Mouse (Mus musculus) neutrophil, adult 65 days (primary cell): ENCODE data around the gene Aldh3b3. TPM values are rescaled to one million over a fixed set of nuclear protein-coding genes. Genes with fewer than 3 reads are reported as not detected.

Source experiments
- total RNA-seq: library from RNA; stranded (reverse); gene quantifications from 2 replicates; pipeline ENCODE4 v1.2.4, GENCODE M21; 2023

Gene Aldh3b3
- total RNA-seq, result 12.3 and 13.0 TPM in 2 replicates

GRCm38 (mm10) chr19:3958470-3958869, at the start of gene Aldh3b3:
Gene Aldh3b3, plus strand, starts transcription at chr19:3958645.

GRCm38 (mm10) chr19:3912337-3913204, 45.9 kb upstream of the Aldh3b3 start, which contains the start of gene Ndufs8:
Gene Ndufs8, minus strand, starts transcription at chr19:3912774.

GRCm38 (mm10) chr19:3929211-3929941, 29.1 kb upstream of the Aldh3b3 start, which contains the start of gene Aldh3b1:
Gene Aldh3b1, minus strand, starts transcription at chr19:3929808.

GRCm38 (mm10) chr19:3935032-3935895, 23.2 kb upstream of the Aldh3b3 start, which contains the start of gene Unc93b1:
Gene Unc93b1, plus strand, starts transcription at chr19:3935186.

GRCm38 (mm10) chr19:3972229-3972628, 13.8 kb downstream of the Aldh3b3 start, which contains the start of gene Aldh3b2:
Gene Aldh3b2, plus strand, starts transcription at chr19:3972328.

GRCm38 (mm10) chr19:3986334-3986733, 27.9 kb downstream of the Aldh3b3 start, which contains the start of gene Acy3:
Gene Acy3, plus strand, starts transcription at chr19:3986570.

GRCm38 (mm10) chr19:3992416-3992815, 34.0 kb downstream of the Aldh3b3 start, which contains the start of gene Tbx10:
Gene Tbx10, plus strand, starts transcription at chr19:3992752.

GRCm38 (mm10) chr19:4000119-4000900, 41.9 kb downstream of the Aldh3b3 start, which contains the start of the genes Nudt8 and Gm49405:
Gene Nudt8, plus strand, starts transcription at chr19:4000580.
Gene Gm49405, plus strand, starts transcription at chr19:4000626.

GRCm38 (mm10) chr19:4003112-4003511, 44.7 kb downstream of the Aldh3b3 start, which contains the start of gene Doc2g:
Gene Doc2g, plus strand, starts transcription at chr19:4003313.

GRCm38 (mm10) chr19:4012432-4013022, 54.1 kb downstream of the Aldh3b3 start, which contains the start of gene Ndufv1:
Gene Ndufv1, minus strand, starts transcription at chr19:4012806.

Other genes starting within 250 kb of the Aldh3b3 start
- gene Kmt5b, start 191.2 kb upstream of the Aldh3b3 start, total RNA-seq, result 83.5 and 94.8 TPM in 2 replicates
- gene Chka, start 106.9 kb upstream of the Aldh3b3 start, total RNA-seq, result 104 and 157 TPM in 2 replicates
- 235 and 315 TPM in 2 replicates for gene Tcirg1, start 51.5 kb upstream of the Aldh3b3 start, total RNA-seq
- 44.6 and 47.3 TPM in 2 replicates for gene Ndufs8, start 45.9 kb upstream of the Aldh3b3 start, total RNA-seq
- gene Aldh3b1, start 28.8 kb upstream of the Aldh3b3 start, total RNA-seq, result 138 and 146 TPM in 2 replicates
- 222 and 238 TPM in 2 replicates for gene Unc93b1, start 23.5 kb upstream of the Aldh3b3 start, total RNA-seq
- 14.1 and 14.2 TPM in 2 replicates for gene Aldh3b2, start 13.7 kb downstream of the Aldh3b3 start, total RNA-seq
- gene Acy3, start 27.9 kb downstream of the Aldh3b3 start, total RNA-seq, result 0.41 and 0.82 TPM in 2 replicates
- gene Tbx10, start 34.1 kb downstream of the Aldh3b3 start, total RNA-seq, result not detected in 2 replicates
- gene Nudt8, start 41.9 kb downstream of the Aldh3b3 start, total RNA-seq, result 4.5 and 5.4 TPM in 2 replicates
- gene Gm49405, start 42.0 kb downstream of the Aldh3b3 start, total RNA-seq, result 0.59 and 0.79 TPM in 2 replicates
- gene Doc2g, start 44.7 kb downstream of the Aldh3b3 start, total RNA-seq, result 0.88 and 1.4 TPM in 2 replicates
- gene Ndufv1, start 54.2 kb downstream of the Aldh3b3 start, total RNA-seq, result 40.2 and 72.5 TPM in 2 replicates
- gene Gstp1, start 79.3 kb downstream of the Aldh3b3 start, total RNA-seq, result 38.4 and 47.3 TPM in 2 replicates
- gene Gstp2, start 87.4 kb downstream of the Aldh3b3 start, total RNA-seq, result 12.5 and 18.8 TPM in 2 replicates
- gene Gstp3, start 100.9 kb downstream of the Aldh3b3 start, total RNA-seq, result 4.0 and 6.2 TPM in 2 replicates
- not detected in 2 replicates for gene Cabp2, start 122.9 kb downstream of the Aldh3b3 start, total RNA-seq
- gene Cdk2ap2, start 138.5 kb downstream of the Aldh3b3 start, total RNA-seq, result 295 and 307 TPM in 2 replicates
- gene Pitpnm1, start 141.4 kb downstream of the Aldh3b3 start, total RNA-seq, result 207 and 345 TPM in 2 replicates
- 85.4 and 90.4 TPM in 2 replicates for gene Aip, start 167.2 kb downstream of the Aldh3b3 start, total RNA-seq
- gene Gpr152, start 181.1 kb downstream of the Aldh3b3 start, total RNA-seq, result 0.09 and 0.13 TPM in 2 replicates
- 0.27 TPM in 1 of 2 replicates, not detected in the other for gene Cabp4, start 185.4 kb downstream of the Aldh3b3 start, total RNA-seq
- 170 and 186 TPM in 2 replicates for gene Coro1b, start 190.0 kb downstream of the Aldh3b3 start, total RNA-seq
- gene Ptprcap, start 195.0 kb downstream of the Aldh3b3 start, total RNA-seq, result 6.2 and 13.3 TPM in 2 replicates
- 34.6 and 55.9 TPM in 2 replicates for gene Rps6kb2, start 204.7 kb downstream of the Aldh3b3 start, total RNA-seq
- 38.1 and 50.5 TPM in 2 replicates for gene Carns1, start 216.8 kb downstream of the Aldh3b3 start, total RNA-seq
- 151 and 157 TPM in 2 replicates for gene Tbc1d10c, start 232.6 kb downstream of the Aldh3b3 start, total RNA-seq
- 354 and 408 TPM in 2 replicates for gene Ppp1ca, start 233.4 kb downstream of the Aldh3b3 start, total RNA-seq
- 21.5 and 29.4 TPM in 2 replicates for gene Rad9a, start 243.0 kb downstream of the Aldh3b3 start, total RNA-seq